Mouse (Mus musculus): Measurements from ENCODE around the gene 4931414P19Rik. TPM values are rescaled to one million over a fixed set of nuclear protein-coding genes. Genes with fewer than 3 reads are reported as not detected.

4931414P19Rik gene
- polyA plus RNA-seq, 1 experiment from 2014 or later: 1.2 TPM

GRCm38 (mm10) chr14:54601601-54602000, 4.2 kb downstream of the 4931414P19Rik start:
- Histone ChIP-seq H3K27ac (ENCODE audit: low read depth) (no peak overlapping the region), H3K27me3 (ENCODE audit: insufficient read depth, low read length) (no peaks in the 10 kb centered on the region), H3K4me3 (ENCODE audit: low read depth, low read length) (no peak overlapping the region), H3K4me2 (ENCODE audit: low read depth, low read length) (no peak overlapping the region), H3K36me3 (replicated peaks; ENCODE audit: insufficient read depth, low read length) (no peaks in the 10 kb centered on the region), H3K9ac (replicated peaks) (no peak overlapping the region), H3K4me1 (ENCODE audit: insufficient read depth) (peaks cover 31% of the 10 kb centered on the region), H3K9me3 (ENCODE audit: low read length) (no peaks in the 10 kb centered on the region)
- WGBS (ENCODE audit: insufficient replicate concordance): 54% methylated on average over 2 of the region's 2 CpGs
- ATAC-seq (no peak), DNase-seq (no peak)
- TF ChIP-seq EP300 (IDR thresholded peaks at IDR 0.05; ENCODE audit: low read depth) (no peak), CTCF (IDR thresholded peaks at IDR 0.05; ENCODE audit: low read depth) (no peak)

GRCm38 (mm10) chr14:54597084-54597483, 8.7 kb downstream of the 4931414P19Rik start:
- Histone ChIP-seq H3K4me1 (ENCODE audit: insufficient read depth) (peaks cover 1% of the 10 kb centered on the region), H3K9ac (replicated peaks) (no peak overlapping the region), H3K27ac (ENCODE audit: low read depth) (no peak overlapping the region), H3K4me3 (ENCODE audit: low read depth, low read length) (no peak overlapping the region), H3K36me3 (replicated peaks; ENCODE audit: insufficient read depth, low read length) (peaks cover 4% of the 10 kb centered on the region; the same call in 1 of the 2 replicates), H3K9me3 (ENCODE audit: low read length) (no peaks in the 10 kb centered on the region), H3K27me3 (ENCODE audit: insufficient read depth, low read length) (no peaks in the 10 kb centered on the region), H3K4me2 (ENCODE audit: low read depth, low read length) (no peak overlapping the region)
- peak; percentile 37 for DNase-seq
- no peak for ATAC-seq
- TF ChIP-seq CTCF (IDR thresholded peaks at IDR 0.05; ENCODE audit: low read depth) (peak; percentile 79), EP300 (IDR thresholded peaks at IDR 0.05; ENCODE audit: low read depth) (no peak)
- 67% methylated on average over 7 of the region's 7 CpGs for WGBS (ENCODE audit: insufficient replicate concordance)

GRCm38 (mm10) chr14:54594631-54595414, 11.0 kb downstream of the 4931414P19Rik start:
- TF ChIP-seq CTCF (IDR thresholded peaks at IDR 0.05; ENCODE audit: low read depth) (no peak), EP300 (IDR thresholded peaks at IDR 0.05; ENCODE audit: low read depth) (no peak)
- H3K4me2 ChIP-seq (ENCODE audit: low read depth, low read length): no peak overlapping the region
- DNase-seq (no peak), ATAC-seq (no peak)
- WGBS (ENCODE audit: insufficient replicate concordance): 82% methylated on average over 27 of the region's 28 CpGs
- no peaks in the 10 kb centered on the region for H3K9me3 ChIP-seq (ENCODE audit: low read length)
- H3K4me1 ChIP-seq (ENCODE audit: insufficient read depth): no peaks in the 10 kb centered on the region
- no peaks in the 10 kb centered on the region for H3K27me3 ChIP-seq (ENCODE audit: insufficient read depth, low read length)
- H3K4me3 ChIP-seq (ENCODE audit: low read depth, low read length): no peak overlapping the region
- peaks cover 4% of the 10 kb centered on the region; the same call in 1 of the 2 replicates for H3K36me3 ChIP-seq (replicated peaks; ENCODE audit: insufficient read depth, low read length)
- H3K9ac ChIP-seq (replicated peaks): no peak overlapping the region
- H3K27ac ChIP-seq (ENCODE audit: low read depth): no peak overlapping the region

- Histone ChIP-seq H3K27me3 (ENCODE audit: insufficient read depth, low read length) (no peaks in the 10 kb centered on the region), H3K9ac (replicated peaks) (no peak overlapping the region), H3K4me2 (ENCODE audit: low read depth, low read length) (no peak overlapping the region), H3K9me3 (ENCODE audit: low read length) (no peaks in the 10 kb centered on the region), H3K27ac (ENCODE audit: low read depth) (no peak overlapping the region), H3K36me3 (replicated peaks; ENCODE audit: insufficient read depth, low read length) (peaks cover 4% of the 10 kb centered on the region; the same call in 1 of the 2 replicates), H3K4me1 (ENCODE audit: insufficient read depth) (no peaks in the 10 kb centered on the region), H3K4me3 (ENCODE audit: low read depth, low read length) (no peak overlapping the region)
- no peak for ATAC-seq
- 76% methylated on average over 3 of the region's 3 CpGs for WGBS (ENCODE audit: insufficient replicate concordance)
- no peak for DNase-seq
- TF ChIP-seq EP300 (IDR thresholded peaks at IDR 0.05; ENCODE audit: low read depth): no peak
- peak; percentile 55 for TF ChIP-seq CTCF (IDR thresholded peaks at IDR 0.05; ENCODE audit: low read depth)
These were observed 11.7 kb downstream of the 4931414P19Rik start for GRCm38 (mm10) chr14:54594055-54594454.

- Histone ChIP-seq H3K9ac (replicated peaks) (no peak overlapping the region), H3K9me3 (ENCODE audit: low read length) (no peaks in the 10 kb centered on the region), H3K27ac (ENCODE audit: low read depth) (peak overlapping the region; percentile 29; the same call in 1 of the 2 replicates), H3K4me1 (ENCODE audit: insufficient read depth) (no peaks in the 10 kb centered on the region), H3K27me3 (ENCODE audit: insufficient read depth, low read length) (no peaks in the 10 kb centered on the region), H3K4me3 (ENCODE audit: low read depth, low read length) (no peak overlapping the region), H3K36me3 (replicated peaks; ENCODE audit: insufficient read depth, low read length) (peaks cover 4% of the 10 kb centered on the region; the same call in 1 of the 2 replicates), H3K4me2 (ENCODE audit: low read depth, low read length) (no peak overlapping the region)
- 42% methylated on average over 10 of the region's 10 CpGs for WGBS (ENCODE audit: insufficient replicate concordance)
- TF ChIP-seq EP300 (IDR thresholded peaks at IDR 0.05; ENCODE audit: low read depth) (no peak), CTCF (IDR thresholded peaks at IDR 0.05; ENCODE audit: low read depth) (no peak)
- ATAC-seq (peak; percentile 45), DNase-seq (no peak)
These were observed 13.4 kb downstream of the 4931414P19Rik start for GRCm38 (mm10) chr14:54592319-54592934.

- H3K4me1 ChIP-seq (ENCODE audit: insufficient read depth): no peaks in the 10 kb centered on the region
- 88% methylated on average over 16 of the region's 16 CpGs for WGBS (ENCODE audit: insufficient replicate concordance)
- H3K27ac ChIP-seq (ENCODE audit: low read depth): no peak overlapping the region
- no peaks in the 10 kb centered on the region for H3K27me3 ChIP-seq (ENCODE audit: insufficient read depth, low read length)
- H3K9ac ChIP-seq (replicated peaks): no peak overlapping the region
- DNase-seq: no peak
- no peak for ATAC-seq
- H3K4me2 ChIP-seq (ENCODE audit: low read depth, low read length): no peak overlapping the region
- no peak for TF ChIP-seq CTCF (IDR thresholded peaks at IDR 0.05; ENCODE audit: low read depth)
- TF ChIP-seq EP300 (IDR thresholded peaks at IDR 0.05; ENCODE audit: low read depth): no peak
- H3K9me3 ChIP-seq (ENCODE audit: low read length): no peaks in the 10 kb centered on the region
- H3K4me3 ChIP-seq (ENCODE audit: low read depth, low read length): no peak overlapping the region
- H3K36me3 ChIP-seq (replicated peaks; ENCODE audit: insufficient read depth, low read length): peaks cover 4% of the 10 kb centered on the region; the same call in 1 of the 2 replicates
These were observed 14.7 kb downstream of the 4931414P19Rik start for GRCm38 (mm10) chr14:54591056-54591455.
